Mouse (Mus musculus): Measurements from ENCODE around the gene Vmn1r23. TPM values are rescaled to one million over a fixed set of nuclear protein-coding genes. Genes with fewer than 3 reads are reported as not detected.
"Not testable (repeated sequence)": the region's sequence is repeated elsewhere in the genome, so short reads cannot be mapped to it uniquely, and the experiment has no call there.

The Vmn1r23 gene
- total RNA-seq (2021) (not detected), polyA plus RNA-seq (2012; rRNA removed) (not detected in 2 replicates)
- long read RNA-seq: 0 reads

- DNase-seq: no peak
Measured at GRCm38 (mm10) chr6:57926738-57927137, at the start of gene Vmn1r23. Gene Vmn1r23, minus strand, starts transcription at chr6:57926838.

GRCm38 (mm10) chr6:57961403-57961802 is 34.8 kb upstream of the Vmn1r23 start, which contains the start of gene Vmn1r24:
Gene Vmn1r24, minus strand, starts transcription at chr6:57961503.
- DNase-seq: not testable (repeated sequence)

GRCm38 (mm10) chr6:57907928-57908327 is 18.7 kb downstream of the Vmn1r23 start, which contains the start of gene Vmn1r22:
Gene Vmn1r22, minus strand, starts transcription at chr6:57908028.
- no peak for DNase-seq

Other genes starting within 250 kb of the Vmn1r23 start
- gene Pyurf, start 234.8 kb downstream of the Vmn1r23 start, total RNA-seq (2021): 10 to 100 TPM; 17.2 to 19.8 TPM
- gene Pyurf, start 234.8 kb downstream of the Vmn1r23 start, polyA plus RNA-seq (2012; rRNA removed): 41.4 and 42.3 TPM in 2 replicates
- gene Lancl2, start 224.3 kb downstream of the Vmn1r23 start, total RNA-seq (2021): 10 to 100 TPM; 15.5 to 17.6 TPM
- 2.4 and 2.9 TPM in 2 replicates for gene Lancl2, start 224.3 kb downstream of the Vmn1r23 start, polyA plus RNA-seq (2012; rRNA removed)
- gene Vopp1, start 101.7 kb downstream of the Vmn1r23 start, total RNA-seq (2021): 10 to 100 TPM; 12.7 to 17.3 TPM
- gene Vopp1, start 101.7 kb downstream of the Vmn1r23 start, polyA plus RNA-seq (2012; rRNA removed): 8.5 and 10.6 TPM in 2 replicates
- gene Vmn1r21, start 76.5 kb downstream of the Vmn1r23 start, total RNA-seq (2021): not detected
- not detected in 2 replicates for gene Vmn1r21, start 76.5 kb downstream of the Vmn1r23 start, polyA plus RNA-seq (2012; rRNA removed)
- gene Vmn1r22, start 18.8 kb downstream of the Vmn1r23 start, total RNA-seq (2021): not detected
- not detected in 2 replicates for gene Vmn1r22, start 18.8 kb downstream of the Vmn1r23 start, polyA plus RNA-seq (2012; rRNA removed)
- not detected for gene Vmn1r24, start 34.7 kb upstream of the Vmn1r23 start, total RNA-seq (2021)
- not detected in 2 replicates for gene Vmn1r24, start 34.7 kb upstream of the Vmn1r23 start, polyA plus RNA-seq (2012; rRNA removed)
- gene Vmn1r25, start 54.0 kb upstream of the Vmn1r23 start, total RNA-seq (2021): not detected
- gene Vmn1r25, start 54.0 kb upstream of the Vmn1r23 start, polyA plus RNA-seq (2012; rRNA removed): not detected in 2 replicates
- gene Vmn1r26, start 88.3 kb upstream of the Vmn1r23 start, total RNA-seq (2021): not detected
- gene Vmn1r26, start 88.3 kb upstream of the Vmn1r23 start, polyA plus RNA-seq (2012; rRNA removed): not detected in 2 replicates

Measured in adrenal gland, adult 2 months (tissue).